Mouse (Mus musculus): ENCODE data around the gene Akr1b10.
"Not testable (repeated sequence)": the region's sequence is repeated elsewhere in the genome, so short reads cannot be mapped to it uniquely, and the experiment has no call there.

Akr1b10 gene

GRCm38 (mm10) chr6:34384110-34384661 is at the start of gene Akr1b10:
Gene Akr1b10, plus strand, starts transcription at chr6:34384218.
- DNase-seq (ENCODE audit: low spot score): peak; percentile 68

- DNase-seq (ENCODE audit: low spot score): no peak
These were observed 49.3 kb upstream of the Akr1b10 start for GRCm38 (mm10) chr6:34334673-34335072.

GRCm38 (mm10) chr6:34337799-34338198 is 46.2 kb upstream of the Akr1b10 start:
- no peak for DNase-seq (ENCODE audit: low spot score)

- DNase-seq (ENCODE audit: low spot score): no peak
These were observed 42.0 kb upstream of the Akr1b10 start for GRCm38 (mm10) chr6:34341991-34342390.

GRCm38 (mm10) chr6:34342476-34342875 is 41.5 kb upstream of the Akr1b10 start:
- DNase-seq (ENCODE audit: low spot score): no peak

- no peak for DNase-seq (ENCODE audit: low spot score)
These were observed 40.6 kb upstream of the Akr1b10 start for GRCm38 (mm10) chr6:34343426-34343825.

GRCm38 (mm10) chr6:34344135-34344850 is 39.7 kb upstream of the Akr1b10 start:
- DNase-seq (ENCODE audit: low spot score): no peak

GRCm38 (mm10) chr6:34344935-34345334 is 39.1 kb upstream of the Akr1b10 start:
- DNase-seq (ENCODE audit: low spot score): no peak

- DNase-seq (ENCODE audit: low spot score): peak; percentile 71
These were observed 37.7 kb upstream of the Akr1b10 start for GRCm38 (mm10) chr6:34346096-34346898.

- no peak for DNase-seq (ENCODE audit: low spot score)
These were observed 33.9 kb upstream of the Akr1b10 start for GRCm38 (mm10) chr6:34350037-34350699.

GRCm38 (mm10) chr6:34351481-34351880 is 32.5 kb upstream of the Akr1b10 start:
- DNase-seq (ENCODE audit: low spot score): not testable (repeated sequence)

GRCm38 (mm10) chr6:34352401-34352800 is 31.6 kb upstream of the Akr1b10 start:
- no peak for DNase-seq (ENCODE audit: low spot score)

GRCm38 (mm10) chr6:34353658-34354353 is 30.2 kb upstream of the Akr1b10 start, which contains the start of gene Akr1b8:
Gene Akr1b8, plus strand, starts transcription at chr6:34354119.
- no peak for DNase-seq (ENCODE audit: low spot score)

GRCm38 (mm10) chr6:34354354-34355348 is 29.4 kb upstream of the Akr1b10 start:
- no peak for DNase-seq (ENCODE audit: low spot score)

GRCm38 (mm10) chr6:34355349-34355747 is 28.7 kb upstream of the Akr1b10 start:
- DNase-seq (ENCODE audit: low spot score): no peak

- no peak for DNase-seq (ENCODE audit: low spot score)
These were observed 28.2 kb upstream of the Akr1b10 start for GRCm38 (mm10) chr6:34355841-34356240.

- DNase-seq (ENCODE audit: low spot score): no peak
These were observed 19.5 kb upstream of the Akr1b10 start for GRCm38 (mm10) chr6:34364217-34365136.

GRCm38 (mm10) chr6:34367998-34368397 is 16.0 kb upstream of the Akr1b10 start:
- no peak for DNase-seq (ENCODE audit: low spot score)

- no peak for DNase-seq (ENCODE audit: low spot score)
These were observed 13.9 kb upstream of the Akr1b10 start for GRCm38 (mm10) chr6:34370081-34370480.
